Mouse (Mus musculus): ENCODE results near the gene Ntf3. TPM values are rescaled to one million over a fixed set of nuclear protein-coding genes. Genes with fewer than 3 reads are reported as not detected.

Ntf3 gene
- polyA plus RNA-seq, 1 experiment: 0.38 TPM

GRCm38 (mm10) chr6:126106051-126106797, 60.5 kb downstream of the Ntf3 start:
- H3K27me3 ChIP-seq (ENCODE audit: control insufficient read depth, insufficient read depth, low read length): no peaks in the 10 kb centered on the region
- no peak overlapping the region for H3K4me3 ChIP-seq (ENCODE audit: control insufficient read depth, low read depth, low read length)
- no peak overlapping the region for H3K27ac ChIP-seq (ENCODE audit: control insufficient read depth, insufficient read depth, low read depth, low read length)
- peaks cover 4% of the 10 kb centered on the region; the same call in 1 of the 2 replicates for H3K4me1 ChIP-seq (ENCODE audit: control insufficient read depth, insufficient read depth, low read length)
- TF ChIP-seq CTCF (IDR thresholded peaks at IDR 0.05; ENCODE audit: control insufficient read depth, insufficient read depth, insufficient replicate concordance, low read depth, low read length): no peak
- TF ChIP-seq POLR2A (IDR thresholded peaks at IDR 0.05; ENCODE audit: control insufficient read depth, low read depth, low read length): no peak
- no peaks in the 10 kb centered on the region for H3K36me3 ChIP-seq (ENCODE audit: control insufficient read depth, insufficient read depth, low read length)

GRCm38 (mm10) chr6:126105083-126105740, 61.5 kb downstream of the Ntf3 start:
- no peak overlapping the region for H3K4me3 ChIP-seq (ENCODE audit: control insufficient read depth, low read depth, low read length)
- peaks cover 4% of the 10 kb centered on the region; the same call in 1 of the 2 replicates for H3K4me1 ChIP-seq (ENCODE audit: control insufficient read depth, insufficient read depth, low read length)
- H3K27ac ChIP-seq (ENCODE audit: control insufficient read depth, insufficient read depth, low read depth, low read length): no peak overlapping the region
- no peak for TF ChIP-seq POLR2A (IDR thresholded peaks at IDR 0.05; ENCODE audit: control insufficient read depth, low read depth, low read length)
- TF ChIP-seq CTCF (IDR thresholded peaks at IDR 0.05; ENCODE audit: control insufficient read depth, insufficient read depth, insufficient replicate concordance, low read depth, low read length): no peak
- H3K27me3 ChIP-seq (ENCODE audit: control insufficient read depth, insufficient read depth, low read length): no peaks in the 10 kb centered on the region
- H3K36me3 ChIP-seq (ENCODE audit: control insufficient read depth, insufficient read depth, low read length): no peaks in the 10 kb centered on the region

GRCm38 (mm10) chr6:126102571-126102970, 64.1 kb downstream of the Ntf3 start:
- no peaks in the 10 kb centered on the region for H3K36me3 ChIP-seq (ENCODE audit: control insufficient read depth, insufficient read depth, low read length)
- TF ChIP-seq POLR2A (IDR thresholded peaks at IDR 0.05; ENCODE audit: control insufficient read depth, low read depth, low read length): no peak
- TF ChIP-seq CTCF (IDR thresholded peaks at IDR 0.05; ENCODE audit: control insufficient read depth, insufficient read depth, insufficient replicate concordance, low read depth, low read length): no peak

GRCm38 (mm10) chr6:126102007-126102406, 64.7 kb downstream of the Ntf3 start:
- TF ChIP-seq CTCF (IDR thresholded peaks at IDR 0.05; ENCODE audit: control insufficient read depth, insufficient read depth, insufficient replicate concordance, low read depth, low read length): no peak
- no peak for TF ChIP-seq POLR2A (IDR thresholded peaks at IDR 0.05; ENCODE audit: control insufficient read depth, low read depth, low read length)
- peaks cover 4% of the 10 kb centered on the region; the same call in 1 of the 2 replicates for H3K4me1 ChIP-seq (ENCODE audit: control insufficient read depth, insufficient read depth, low read length)
- H3K27me3 ChIP-seq (ENCODE audit: control insufficient read depth, insufficient read depth, low read length): no peaks in the 10 kb centered on the region
- no peak overlapping the region for H3K4me3 ChIP-seq (ENCODE audit: control insufficient read depth, low read depth, low read length)
- no peaks in the 10 kb centered on the region for H3K36me3 ChIP-seq (ENCODE audit: control insufficient read depth, insufficient read depth, low read length)
- no peak overlapping the region for H3K27ac ChIP-seq (ENCODE audit: control insufficient read depth, insufficient read depth, low read depth, low read length)

More at GRCm38 (mm10) chr6:126102571-126102970, 64.1 kb downstream of the Ntf3 start:
- H3K27me3 ChIP-seq (ENCODE audit: control insufficient read depth, insufficient read depth, low read length): no peaks in the 10 kb centered on the region
- H3K27ac ChIP-seq (ENCODE audit: control insufficient read depth, insufficient read depth, low read depth, low read length): no peak overlapping the region
- H3K4me1 ChIP-seq (ENCODE audit: control insufficient read depth, insufficient read depth, low read length): peaks cover 4% of the 10 kb centered on the region; the same call in 1 of the 2 replicates
- no peak overlapping the region; the same call in 1 of the 2 replicates for H3K4me3 ChIP-seq (ENCODE audit: control insufficient read depth, low read depth, low read length)

- Histone ChIP-seq H3K4me1 (ENCODE audit: control insufficient read depth, insufficient read depth, low read length) (peaks cover 4% of the 10 kb centered on the region; the same call in 1 of the 2 replicates), H3K36me3 (ENCODE audit: control insufficient read depth, insufficient read depth, low read length) (no peaks in the 10 kb centered on the region), H3K27ac (ENCODE audit: control insufficient read depth, insufficient read depth, low read depth, low read length) (no peak overlapping the region), H3K27me3 (ENCODE audit: control insufficient read depth, insufficient read depth, low read length) (no peaks in the 10 kb centered on the region), H3K4me3 (ENCODE audit: control insufficient read depth, low read depth, low read length) (no peak overlapping the region)
- TF ChIP-seq POLR2A (IDR thresholded peaks at IDR 0.05; ENCODE audit: control insufficient read depth, low read depth, low read length) (no peak), CTCF (IDR thresholded peaks at IDR 0.05; ENCODE audit: control insufficient read depth, insufficient read depth, insufficient replicate concordance, low read depth, low read length) (no peak)
Measured at GRCm38 (mm10) chr6:126100579-126100978, 66.1 kb downstream of the Ntf3 start.

- Histone ChIP-seq H3K36me3 (ENCODE audit: control insufficient read depth, insufficient read depth, low read length) (no peaks in the 10 kb centered on the region), H3K27ac (ENCODE audit: control insufficient read depth, insufficient read depth, low read depth, low read length) (no peak overlapping the region), H3K4me1 (ENCODE audit: control insufficient read depth, insufficient read depth, low read length) (peaks cover 4% of the 10 kb centered on the region; the same call in 1 of the 2 replicates), H3K27me3 (ENCODE audit: control insufficient read depth, insufficient read depth, low read length) (no peaks in the 10 kb centered on the region), H3K4me3 (ENCODE audit: control insufficient read depth, low read depth, low read length) (no peak overlapping the region)
- no peak for TF ChIP-seq POLR2A (IDR thresholded peaks at IDR 0.05; ENCODE audit: control insufficient read depth, low read depth, low read length)
- TF ChIP-seq CTCF (IDR thresholded peaks at IDR 0.05; ENCODE audit: control insufficient read depth, insufficient read depth, insufficient replicate concordance, low read depth, low read length): no peak
Measured at GRCm38 (mm10) chr6:126097471-126097870, 69.2 kb downstream of the Ntf3 start.

- no peak overlapping the region for H3K4me3 ChIP-seq (ENCODE audit: control insufficient read depth, low read depth, low read length)
- no peak overlapping the region for H3K27ac ChIP-seq (ENCODE audit: control insufficient read depth, insufficient read depth, low read depth, low read length)
Measured at GRCm38 (mm10) chr6:126096085-126096484, 70.6 kb downstream of the Ntf3 start.

More at GRCm38 (mm10) chr6:126096085-126096484, 70.6 kb downstream of the Ntf3 start:
- H3K4me1 ChIP-seq (ENCODE audit: control insufficient read depth, insufficient read depth, low read length): no peaks in the 10 kb centered on the region
- no peaks in the 10 kb centered on the region for H3K36me3 ChIP-seq (ENCODE audit: control insufficient read depth, insufficient read depth, low read length)
- TF ChIP-seq POLR2A (IDR thresholded peaks at IDR 0.05; ENCODE audit: control insufficient read depth, low read depth, low read length) (no peak), CTCF (IDR thresholded peaks at IDR 0.05; ENCODE audit: control insufficient read depth, insufficient read depth, insufficient replicate concordance, low read depth, low read length) (no peak)
- H3K27me3 ChIP-seq (ENCODE audit: control insufficient read depth, insufficient read depth, low read length): no peaks in the 10 kb centered on the region
